Mouse (Mus musculus): Measurements from ENCODE around the gene Carhsp1. TPM values are rescaled to one million over a fixed set of nuclear protein-coding genes. Genes with fewer than 3 reads are reported as not detected.
A peak's percentile ranks its signal among the peaks of the same experiment; 100 is the strongest.

Gene Carhsp1
- polyA plus RNA-seq, 1 experiment, result 149 TPM

DNA sequence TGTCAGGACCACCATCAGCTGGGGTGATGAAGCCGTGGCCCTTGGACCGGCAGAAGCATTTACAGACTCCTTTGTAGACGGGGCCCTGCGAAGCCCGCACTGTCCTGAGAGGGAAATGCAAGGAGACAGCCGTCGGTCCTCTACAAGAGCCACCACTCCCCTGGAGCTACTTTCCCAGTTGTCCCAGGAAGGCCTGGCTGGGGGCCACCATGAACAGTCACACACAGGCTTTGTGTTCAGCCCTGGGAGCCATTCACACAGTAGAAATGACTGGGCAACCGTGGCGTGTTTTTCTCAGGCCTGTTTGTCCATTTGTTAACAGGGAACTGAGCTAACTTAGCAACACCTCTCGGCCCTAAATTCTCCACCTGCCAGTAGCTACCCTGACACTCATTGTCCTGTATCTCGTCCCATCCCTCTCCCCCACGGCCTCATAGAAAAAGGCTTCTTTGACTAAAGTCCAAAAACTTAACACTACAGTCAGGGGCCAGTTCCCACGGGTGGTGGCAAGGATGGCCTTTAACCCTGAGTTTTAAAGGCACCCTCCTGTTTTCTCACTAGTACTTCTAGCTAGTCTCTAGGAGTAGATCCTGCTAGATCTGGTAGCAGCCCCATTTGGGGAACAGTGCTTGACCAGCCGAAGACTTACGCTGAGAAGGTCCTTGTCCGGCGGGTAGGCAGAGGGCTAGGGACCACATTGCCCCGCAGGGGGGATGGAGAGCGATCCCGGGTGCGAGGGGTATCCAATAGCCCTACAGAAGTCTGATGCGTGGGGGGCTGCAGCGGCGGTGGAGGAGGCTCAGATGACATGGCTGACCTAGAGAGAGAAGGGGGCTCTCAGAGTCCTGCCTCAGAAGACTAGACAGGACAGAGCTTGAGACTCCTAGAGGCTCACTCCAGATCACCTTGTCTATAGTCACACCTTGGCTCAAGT lies 8.1 kb downstream of the Carhsp1 start:
- peak; percentile 16 for DNase-seq (ENCODE audit: low read depth)
- TF ChIP-seq CTCF (IDR thresholded peaks at IDR 0.05; ENCODE audit: borderline replicate concordance, extremely low read depth, insufficient read depth, insufficient read length) (no peak), POLR2A (IDR thresholded peaks at IDR 0.05; ENCODE audit: borderline replicate concordance, extremely low read depth, insufficient read depth, insufficient read length, poor library complexity, severe bottlenecking) (no peak)

DNA sequence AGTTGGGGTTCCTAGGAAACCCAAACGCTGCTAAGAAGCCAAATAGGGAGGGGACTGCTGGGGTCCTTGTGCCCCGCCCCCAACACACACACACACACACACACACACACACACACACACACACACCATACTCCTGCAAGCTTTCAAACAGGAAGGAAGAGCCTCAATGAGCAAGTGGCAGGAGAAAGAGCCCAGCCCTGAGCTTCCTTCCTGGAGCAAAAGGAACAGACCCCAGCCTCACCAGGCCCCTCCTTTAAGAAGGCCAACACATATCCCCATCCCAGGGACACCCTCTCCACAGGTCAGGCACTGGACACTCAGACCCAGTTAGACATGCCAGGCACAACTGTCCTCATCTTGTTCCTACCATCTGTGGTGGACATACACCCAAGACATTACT lies 8.9 kb downstream of the Carhsp1 start:
- TF ChIP-seq POLR2A (IDR thresholded peaks at IDR 0.05; ENCODE audit: borderline replicate concordance, extremely low read depth, insufficient read depth, insufficient read length, poor library complexity, severe bottlenecking) (no peak), CTCF (IDR thresholded peaks at IDR 0.05; ENCODE audit: borderline replicate concordance, extremely low read depth, insufficient read depth, insufficient read length) (no peak)

DNA sequence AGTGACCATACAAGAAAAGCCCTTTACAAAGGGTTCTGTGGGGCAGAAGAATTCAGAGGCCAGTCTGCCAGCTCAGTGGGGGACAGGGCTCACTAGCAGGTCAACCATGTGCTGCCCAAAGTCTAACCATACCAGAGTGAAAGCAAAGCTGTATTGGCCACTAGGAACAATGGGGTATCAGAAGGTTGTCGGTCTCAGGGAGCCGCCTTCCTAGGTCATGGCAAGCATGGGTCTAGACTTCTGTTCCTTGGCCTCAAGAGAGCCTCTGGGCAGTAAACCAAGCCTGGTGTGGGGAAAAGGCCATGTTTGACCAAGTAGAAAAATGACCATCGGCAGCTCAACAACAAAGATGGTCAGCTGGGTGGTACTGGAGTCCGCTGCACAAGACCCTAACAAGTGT lies 13.2 kb downstream of the Carhsp1 start:
- DNase-seq (ENCODE audit: low read depth), result no peak
- TF ChIP-seq CTCF (IDR thresholded peaks at IDR 0.05; ENCODE audit: borderline replicate concordance, extremely low read depth, insufficient read depth, insufficient read length) (no peak), POLR2A (IDR thresholded peaks at IDR 0.05; ENCODE audit: borderline replicate concordance, extremely low read depth, insufficient read depth, insufficient read length, poor library complexity, severe bottlenecking) (no peak)

More for the DNA sequence above, 8.9 kb downstream of the Carhsp1 start:
- no peak for DNase-seq (ENCODE audit: low read depth)

DNA sequence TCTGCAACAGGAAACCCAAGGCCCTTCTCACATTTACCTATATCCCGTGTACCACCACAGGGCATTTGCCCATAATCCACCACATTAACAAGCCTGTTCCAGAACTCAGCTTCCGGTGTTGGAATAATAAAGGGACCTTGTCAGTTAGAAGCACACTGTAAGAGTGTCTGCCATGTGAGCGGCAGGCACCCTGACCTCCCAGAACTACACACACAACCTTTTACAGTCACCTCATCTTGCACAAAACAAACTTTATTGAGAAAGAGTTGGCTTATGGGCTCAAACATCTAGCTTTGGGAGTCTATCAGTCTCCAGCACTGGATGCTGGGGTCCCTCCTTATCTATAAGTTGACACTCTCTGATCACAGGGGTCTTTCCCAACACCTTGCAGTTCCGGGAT lies 13.6 kb downstream of the Carhsp1 start:
- no peak for TF ChIP-seq POLR2A (IDR thresholded peaks at IDR 0.05; ENCODE audit: borderline replicate concordance, extremely low read depth, insufficient read depth, insufficient read length, poor library complexity, severe bottlenecking)
- TF ChIP-seq CTCF (IDR thresholded peaks at IDR 0.05; ENCODE audit: borderline replicate concordance, extremely low read depth, insufficient read depth, insufficient read length), result no peak
- DNase-seq (ENCODE audit: low read depth), result no peak

DNA sequence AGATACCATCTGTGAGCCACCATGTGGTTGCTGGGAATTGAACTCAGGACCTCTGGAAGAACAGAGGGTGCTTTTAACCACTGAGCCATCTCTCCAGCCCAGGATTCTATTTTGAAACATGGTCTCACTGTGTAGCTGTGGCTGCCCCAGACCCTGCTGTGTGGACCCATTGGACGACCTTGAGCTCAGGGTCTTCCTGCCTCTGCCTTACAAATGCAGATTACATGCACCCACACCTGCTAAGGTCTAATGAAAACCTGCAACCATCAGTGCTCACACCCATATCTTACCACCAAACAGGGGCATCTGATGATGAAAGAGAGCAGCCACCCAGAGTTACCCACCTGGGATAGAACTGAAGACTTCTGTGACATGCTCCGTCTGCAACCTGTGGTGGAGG lies 15.7 kb downstream of the Carhsp1 start:
- DNase-seq (ENCODE audit: low read depth), result no peak
- TF ChIP-seq POLR2A (IDR thresholded peaks at IDR 0.05; ENCODE audit: borderline replicate concordance, extremely low read depth, insufficient read depth, insufficient read length, poor library complexity, severe bottlenecking) (no peak), CTCF (IDR thresholded peaks at IDR 0.05; ENCODE audit: borderline replicate concordance, extremely low read depth, insufficient read depth, insufficient read length) (no peak)

DNA sequence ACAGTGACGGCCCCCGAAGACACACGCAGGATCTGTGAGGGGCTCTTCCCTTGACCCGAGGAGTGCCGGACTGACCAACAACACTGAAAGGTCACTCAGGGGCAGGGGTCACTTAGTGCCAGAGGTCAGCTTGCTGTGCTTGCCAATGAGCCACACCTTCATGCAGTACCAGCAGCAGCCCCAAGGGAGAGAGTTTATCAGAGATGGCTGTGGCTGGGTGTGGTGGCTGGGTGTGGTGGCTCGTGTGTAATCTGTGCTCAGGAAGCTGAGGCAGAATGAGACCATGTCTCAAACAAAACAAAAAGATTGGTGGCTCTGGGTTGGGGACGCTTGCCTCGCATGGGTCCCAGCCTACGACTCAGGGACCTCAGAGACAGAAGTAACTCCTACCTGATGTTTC lies 16.4 kb downstream of the Carhsp1 start:
- no peak for TF ChIP-seq CTCF (IDR thresholded peaks at IDR 0.05; ENCODE audit: borderline replicate concordance, extremely low read depth, insufficient read depth, insufficient read length)
- no peak for TF ChIP-seq POLR2A (IDR thresholded peaks at IDR 0.05; ENCODE audit: borderline replicate concordance, extremely low read depth, insufficient read depth, insufficient read length, poor library complexity, severe bottlenecking)

DNA sequence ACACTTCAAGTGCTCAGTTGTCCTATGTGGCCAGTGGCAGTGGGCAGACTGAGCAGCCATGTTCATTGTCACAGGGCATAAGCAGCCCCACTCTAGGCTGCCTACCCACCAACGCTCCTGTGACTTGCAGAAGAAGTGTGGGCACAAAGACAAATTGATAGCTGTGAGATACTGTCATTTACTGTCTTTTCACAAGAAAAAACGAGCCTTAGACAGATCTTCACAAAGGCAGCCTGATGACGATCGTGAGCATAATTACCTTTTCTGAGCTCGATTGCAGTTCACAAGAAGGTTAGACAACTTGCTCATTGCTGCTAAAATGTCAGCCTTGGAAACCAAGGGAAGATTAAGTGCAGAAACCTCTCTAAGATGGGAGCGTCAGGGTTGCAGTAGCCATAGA lies 16.8 kb downstream of the Carhsp1 start:
- DNase-seq (ENCODE audit: low read depth), result no peak
- TF ChIP-seq CTCF (IDR thresholded peaks at IDR 0.05; ENCODE audit: borderline replicate concordance, extremely low read depth, insufficient read depth, insufficient read length), result no peak
- no peak for TF ChIP-seq POLR2A (IDR thresholded peaks at IDR 0.05; ENCODE audit: borderline replicate concordance, extremely low read depth, insufficient read depth, insufficient read length, poor library complexity, severe bottlenecking)

More for the DNA sequence above, 16.4 kb downstream of the Carhsp1 start:
- DNase-seq (ENCODE audit: low read depth), result no peak

DNA sequence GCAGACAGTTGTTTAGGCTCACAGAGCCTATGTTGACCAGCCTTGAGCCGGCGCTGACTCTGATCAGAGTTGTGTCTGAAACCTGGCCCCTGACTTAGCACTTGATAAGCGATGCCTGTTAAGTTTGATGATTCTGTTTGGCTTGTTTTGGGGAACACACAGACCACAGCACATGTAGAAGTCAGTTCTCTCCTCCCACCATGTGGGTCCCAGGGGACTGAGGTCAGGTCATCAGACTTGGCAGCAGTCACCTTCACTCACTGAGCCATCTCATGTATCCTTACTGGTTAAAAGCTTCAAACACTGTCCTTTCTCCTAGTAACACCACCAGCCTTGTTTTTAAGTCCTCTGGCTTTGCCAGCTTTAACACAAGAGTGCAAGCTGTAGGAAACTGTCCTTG lies 21.9 kb downstream of the Carhsp1 start:
- TF ChIP-seq POLR2A (IDR thresholded peaks at IDR 0.05; ENCODE audit: borderline replicate concordance, extremely low read depth, insufficient read depth, insufficient read length, poor library complexity, severe bottlenecking), result no peak
- TF ChIP-seq CTCF (IDR thresholded peaks at IDR 0.05; ENCODE audit: borderline replicate concordance, extremely low read depth, insufficient read depth, insufficient read length), result no peak
- no peak for DNase-seq (ENCODE audit: low read depth)

DNA sequence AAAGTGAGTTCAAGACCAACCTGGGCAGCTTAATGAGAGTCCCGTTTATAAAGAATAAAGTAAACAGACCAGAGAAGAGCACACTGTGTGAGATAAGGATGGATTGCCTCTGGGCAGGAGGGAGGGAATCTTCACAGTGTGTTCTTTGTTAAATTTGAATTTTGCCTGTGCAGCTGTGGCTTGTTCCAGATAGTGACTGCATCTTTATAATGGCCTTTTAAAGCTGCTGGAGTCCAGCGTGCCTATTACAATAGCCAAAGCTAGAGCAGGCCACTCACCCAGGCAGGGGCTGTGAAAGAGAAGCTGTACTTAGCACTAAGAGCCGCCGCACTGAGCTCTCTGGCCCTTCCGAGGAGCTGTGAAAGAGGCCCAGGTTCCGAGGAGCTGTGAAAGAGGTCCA lies 26.4 kb downstream of the Carhsp1 start:
- TF ChIP-seq CTCF (IDR thresholded peaks at IDR 0.05; ENCODE audit: borderline replicate concordance, extremely low read depth, insufficient read depth, insufficient read length) (no peak), POLR2A (IDR thresholded peaks at IDR 0.05; ENCODE audit: borderline replicate concordance, extremely low read depth, insufficient read depth, insufficient read length, poor library complexity, severe bottlenecking) (no peak)
- no peak for DNase-seq (ENCODE audit: low read depth)

DNA sequence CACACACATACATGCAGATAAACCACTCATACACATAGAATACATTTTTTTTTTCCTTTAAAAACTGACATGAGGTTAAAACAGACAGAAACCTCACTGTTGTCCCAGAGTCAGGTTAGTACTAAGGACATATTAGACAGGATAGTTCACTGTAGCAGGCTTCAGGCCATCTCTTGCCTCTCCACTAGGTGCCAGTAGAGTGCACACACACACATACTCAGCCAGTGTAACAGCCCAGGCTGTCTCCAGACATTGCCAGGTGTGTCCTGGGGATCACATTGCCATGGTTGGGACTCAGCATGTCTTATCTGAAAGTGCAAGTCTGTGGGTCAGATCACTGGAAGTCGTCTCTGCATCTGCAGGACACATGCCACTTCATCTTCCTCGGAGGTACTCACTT lies 28.1 kb downstream of the Carhsp1 start:
- TF ChIP-seq POLR2A (IDR thresholded peaks at IDR 0.05; ENCODE audit: borderline replicate concordance, extremely low read depth, insufficient read depth, insufficient read length, poor library complexity, severe bottlenecking), result no peak
- peak; percentile 73; the same call in 1 of the 2 replicates for TF ChIP-seq CTCF (IDR thresholded peaks at IDR 0.05; ENCODE audit: borderline replicate concordance, extremely low read depth, insufficient read depth, insufficient read length)
- peak; percentile 40 for DNase-seq (ENCODE audit: low read depth)

DNA sequence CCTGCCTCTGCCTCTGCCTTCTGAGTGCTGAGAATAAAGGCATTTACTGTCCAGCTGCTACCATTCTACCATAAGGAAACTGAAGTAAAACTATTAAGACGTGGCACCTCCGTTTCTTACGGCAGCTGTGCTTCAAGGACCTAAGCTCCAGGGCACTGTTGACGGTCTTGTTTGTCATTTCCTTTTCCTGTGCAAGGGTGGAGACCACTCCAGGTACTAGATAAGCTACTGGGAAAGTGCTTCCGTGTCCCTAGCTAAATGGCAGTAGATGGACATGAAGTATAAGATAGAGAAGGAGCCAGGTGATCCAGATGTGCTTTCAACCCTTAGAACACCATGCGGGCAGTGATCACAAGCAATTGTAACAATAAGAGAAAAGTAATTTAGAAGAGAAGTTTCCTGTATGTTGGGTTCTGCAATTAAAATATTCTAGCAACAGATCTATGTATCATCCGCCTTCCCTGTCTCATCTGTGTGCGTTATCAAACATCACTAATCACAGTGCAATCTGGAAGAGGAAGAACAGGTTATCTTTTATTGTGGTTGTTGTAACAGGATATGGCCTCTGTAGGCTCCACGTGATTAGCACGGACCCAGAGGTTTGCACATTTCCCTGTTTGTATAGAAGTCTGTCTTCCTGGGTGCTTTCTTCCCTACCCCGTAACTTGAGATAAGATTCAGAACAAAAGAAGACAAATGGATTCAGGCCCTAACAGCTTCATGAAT lies 32.3 kb downstream of the Carhsp1 start:
- DNase-seq (ENCODE audit: low read depth), result no peak
- TF ChIP-seq POLR2A (IDR thresholded peaks at IDR 0.05; ENCODE audit: borderline replicate concordance, extremely low read depth, insufficient read depth, insufficient read length, poor library complexity, severe bottlenecking) (no peak), CTCF (IDR thresholded peaks at IDR 0.05; ENCODE audit: borderline replicate concordance, extremely low read depth, insufficient read depth, insufficient read length) (no peak)
